Mouse (Mus musculus) cortical plate, adult 2 months (tissue): ENCODE data around the gene Sult2b1.

ENCODE experiments used
- CTCF ChIP-seq: fragments of 200-500 bp; IDR thresholded peaks from 2 replicates; pipeline ENCODE4 v1.5.1; 2011; ENCODE audit warnings: mild to moderate bottlenecking, control low read depth, low read length; ENCODE audit not compliant: insufficient read depth; ENCODE audit errors: extremely low read depth
- POLR2A ChIP-seq: fragments of 200-500 bp; IDR thresholded peaks from 2 replicates; pipeline ENCODE4 v1.6.1; 2011; ENCODE audit warnings: mild to moderate bottlenecking, low read length, control low read depth; ENCODE audit not compliant: insufficient read depth; ENCODE audit errors: extremely low read depth

DNA sequence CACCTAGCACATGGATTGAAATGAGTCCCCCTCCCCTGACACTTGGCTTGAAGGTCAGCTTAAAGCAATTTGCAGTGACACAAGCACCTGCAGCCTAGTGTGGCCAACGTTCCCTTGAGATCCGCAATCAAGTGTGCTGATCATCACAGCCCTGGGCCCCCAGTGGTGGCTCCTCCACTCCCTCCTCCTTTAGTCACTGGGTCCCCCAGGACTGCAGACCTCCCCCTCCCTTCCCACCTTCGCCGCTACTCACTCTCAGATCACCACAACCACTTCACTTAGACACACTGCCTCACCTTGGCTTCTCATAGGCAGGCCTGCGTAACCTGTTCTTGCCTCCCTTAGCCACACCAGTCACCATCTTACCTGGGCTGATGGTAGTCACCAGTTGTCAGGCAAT, 21.5 kb upstream of the Sult2b1 start:
- TF ChIP-seq CTCF (no peak), POLR2A (no peak)
